Mouse (Mus musculus): Measurements from ENCODE around the gene Ptcd1. TPM values are rescaled to one million over a fixed set of nuclear protein-coding genes. Genes with fewer than 3 reads are reported as not detected.

Ptcd1 gene
- polyA plus RNA-seq, 1 experiment from 2014 or later, result 14.4 TPM

DNA sequence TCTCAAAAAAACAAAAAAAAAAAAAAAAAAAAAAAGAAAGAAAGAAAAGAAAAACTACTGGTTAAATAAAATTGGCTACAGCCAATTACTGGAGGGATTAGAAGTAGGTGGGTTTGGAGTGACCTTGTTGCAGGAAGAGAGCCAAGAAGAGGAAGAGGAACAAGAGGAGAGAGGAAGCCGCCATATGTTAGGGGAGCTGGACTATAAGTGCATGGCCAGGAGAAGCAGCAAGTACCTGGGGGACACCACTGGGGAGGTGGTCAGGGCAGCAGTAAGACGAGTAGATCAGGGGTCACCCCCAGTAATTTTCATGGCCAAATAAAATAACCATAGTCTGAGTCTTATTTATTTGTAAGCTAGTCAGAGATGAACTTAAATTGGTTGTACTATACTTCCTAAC, 18.3 kb upstream of the Ptcd1 start:
- ATAC-seq (ENCODE audit: low FRiP score, low TSS enrichment), result no peak
- no peak overlapping the region for H3K9ac ChIP-seq (ENCODE audit: low read depth, low read length)
- H3K27ac ChIP-seq (ENCODE audit: low read depth, low read length), result no peak overlapping the region
- H3K4me2 ChIP-seq (replicated peaks; ENCODE audit: low read depth, low read length), result no peak overlapping the region
- 83% methylated on average over 2 of the region's 2 CpGs for WGBS
- H3K36me3 ChIP-seq (ENCODE audit: control insufficient read depth, insufficient read depth, low read length), result peaks cover 68% of the 10 kb centered on the region
- no peaks in the 10 kb centered on the region for H3K27me3 ChIP-seq (ENCODE audit: control insufficient read depth, insufficient read depth, low read length)
- H3K4me3 ChIP-seq (ENCODE audit: low read length), result no peak overlapping the region
- H3K9me3 ChIP-seq (ENCODE audit: control insufficient read depth, low read length), result no peaks in the 10 kb centered on the region
- H3K4me1 ChIP-seq (ENCODE audit: control insufficient read depth, insufficient read depth, low read length), result peaks cover 3% of the 10 kb centered on the region; the same call in 1 of the 2 replicates

DNA sequence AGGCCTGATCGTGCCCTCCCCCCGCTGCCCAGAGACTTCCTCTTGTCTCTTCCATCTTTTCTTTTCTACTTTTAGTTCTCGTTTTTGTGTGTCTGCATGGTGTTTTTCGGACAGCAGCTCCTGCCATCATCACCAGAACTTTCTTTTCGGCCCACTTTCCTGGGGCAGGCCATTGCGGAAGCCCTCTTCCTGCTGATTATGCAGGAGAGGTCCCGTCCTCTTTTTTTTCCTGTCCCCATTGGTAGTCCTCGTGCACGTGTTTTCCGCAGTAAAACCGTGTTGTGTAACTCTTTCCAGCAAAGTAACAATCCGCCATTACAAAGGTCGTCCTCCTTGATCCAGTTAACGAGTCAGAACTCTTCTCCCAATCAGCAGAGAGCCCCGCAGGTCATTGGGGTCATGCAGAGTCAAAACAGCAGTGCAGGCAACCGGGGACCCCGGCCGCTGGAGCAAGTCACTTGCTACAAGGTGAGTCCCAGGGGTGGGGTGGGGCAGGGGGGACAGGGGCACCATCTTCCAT, 11.6 kb upstream of the Ptcd1 start:
- no peaks in the 10 kb centered on the region for H3K27me3 ChIP-seq (ENCODE audit: control insufficient read depth, insufficient read depth, low read length)
- peaks cover 99% of the 10 kb centered on the region for H3K36me3 ChIP-seq (ENCODE audit: control insufficient read depth, insufficient read depth, low read length)
- H3K9ac ChIP-seq (ENCODE audit: low read depth, low read length), result no peak overlapping the region
- H3K9me3 ChIP-seq (ENCODE audit: control insufficient read depth, low read length), result no peaks in the 10 kb centered on the region
- no peak for ATAC-seq (ENCODE audit: low FRiP score, low TSS enrichment)
- no peaks in the 10 kb centered on the region for H3K4me1 ChIP-seq (ENCODE audit: control insufficient read depth, insufficient read depth, low read length)
- no peak overlapping the region for H3K4me2 ChIP-seq (replicated peaks; ENCODE audit: low read depth, low read length)
- 80% methylated on average over 18 of the region's 18 CpGs for WGBS
- H3K4me3 ChIP-seq (ENCODE audit: low read length), result no peak overlapping the region
- H3K27ac ChIP-seq (ENCODE audit: low read depth, low read length), result no peak overlapping the region

DNA sequence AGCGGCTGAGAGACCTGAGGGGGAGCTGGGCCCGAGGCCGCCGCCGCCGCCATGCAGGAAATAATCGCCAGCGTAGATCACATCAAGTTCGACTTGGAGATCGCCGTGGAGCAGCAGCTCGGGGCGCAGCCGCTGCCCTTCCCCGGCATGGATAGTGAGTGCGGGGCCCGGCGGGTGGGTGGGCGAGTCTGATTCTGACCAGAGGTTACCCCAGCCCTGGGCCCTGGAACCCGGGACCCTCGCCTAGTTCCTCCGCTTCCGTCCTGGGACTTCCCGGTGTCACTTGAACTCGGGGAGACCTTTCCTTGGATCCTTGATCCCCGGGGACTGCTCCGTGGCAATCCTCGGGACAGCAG, 376 bp upstream of the Ptcd1 start:
- Histone ChIP-seq H3K27ac (ENCODE audit: low read depth, low read length) (peak overlapping the region; percentile 30; the same call in 1 of the 2 replicates), H3K36me3 (ENCODE audit: control insufficient read depth, insufficient read depth, low read length) (peaks cover 33% of the 10 kb centered on the region), H3K9me3 (ENCODE audit: control insufficient read depth, low read length) (no peaks in the 10 kb centered on the region), H3K4me3 (ENCODE audit: low read length) (peak overlapping the region; percentile 68), H3K27me3 (ENCODE audit: control insufficient read depth, insufficient read depth, low read length) (no peaks in the 10 kb centered on the region), H3K9ac (ENCODE audit: low read depth, low read length) (peak overlapping the region; percentile 86), H3K4me2 (replicated peaks; ENCODE audit: low read depth, low read length) (peak overlapping the region; percentile 78), H3K4me1 (ENCODE audit: control insufficient read depth, insufficient read depth, low read length) (peaks cover 15% of the 10 kb centered on the region; the same call in 1 of the 2 replicates)
- under 1% methylated on average over 24 of the region's 28 CpGs for WGBS
- peak; percentile 50; the same call in 1 of the 2 replicates for ATAC-seq (ENCODE audit: low FRiP score, low TSS enrichment)

DNA sequence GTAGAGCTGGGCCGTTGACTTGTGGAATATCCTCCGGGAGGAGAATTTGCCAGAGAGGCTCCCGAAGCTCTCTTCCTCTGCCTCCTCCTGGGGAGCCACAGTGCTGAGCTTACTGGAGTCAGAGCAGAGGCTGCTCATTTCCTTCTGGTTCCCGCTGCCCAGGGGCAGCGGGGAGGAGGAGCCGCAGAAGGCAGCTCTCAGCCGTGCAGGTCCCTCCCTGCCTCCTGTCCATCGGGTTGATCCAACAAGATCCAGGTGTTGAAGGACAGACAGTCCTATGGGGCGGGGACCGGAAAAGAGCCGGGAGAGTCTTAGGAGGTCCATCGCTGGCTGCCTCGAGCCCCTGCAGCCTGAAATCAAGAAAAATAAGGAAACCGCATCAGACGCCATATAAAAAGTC, 1.7 kb downstream of the Ptcd1 start:
- Histone ChIP-seq H3K9me3 (ENCODE audit: control insufficient read depth, low read length) (no peaks in the 10 kb centered on the region), H3K36me3 (ENCODE audit: control insufficient read depth, insufficient read depth, low read length) (peaks cover 28% of the 10 kb centered on the region), H3K4me1 (ENCODE audit: control insufficient read depth, insufficient read depth, low read length) (peaks cover 15% of the 10 kb centered on the region; the same call in 1 of the 2 replicates), H3K27me3 (ENCODE audit: control insufficient read depth, insufficient read depth, low read length) (no peaks in the 10 kb centered on the region), H3K27ac (ENCODE audit: low read depth, low read length) (no peak overlapping the region), H3K9ac (ENCODE audit: low read depth, low read length) (no peak overlapping the region), H3K4me2 (replicated peaks; ENCODE audit: low read depth, low read length) (no peak overlapping the region; the same call in 1 of the 2 replicates), H3K4me3 (ENCODE audit: low read length) (no peak overlapping the region)
- ATAC-seq (ENCODE audit: low FRiP score, low TSS enrichment), result no peak
- WGBS, result 86% methylated on average over 15 of the region's 15 CpGs

DNA sequence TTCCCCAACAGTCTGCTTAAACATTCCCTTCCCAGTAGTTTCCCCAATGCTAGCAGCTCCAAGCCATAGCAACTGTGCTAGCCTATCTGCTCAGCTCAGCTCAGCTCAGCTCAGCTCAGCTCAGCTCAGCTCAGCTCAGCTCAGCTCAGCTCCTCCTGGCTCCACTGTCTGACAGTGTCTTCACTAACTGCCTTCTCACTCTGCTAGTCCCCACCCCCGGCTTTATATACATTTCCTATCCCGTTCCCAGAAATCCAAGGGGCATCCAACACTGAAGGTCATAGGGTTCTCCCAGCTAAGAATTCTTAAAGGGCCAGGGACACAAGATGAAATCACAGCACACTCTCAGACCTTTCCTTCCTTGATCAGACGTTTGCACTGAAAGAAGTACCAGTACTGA, 2.2 kb downstream of the Ptcd1 start:
- H3K27ac ChIP-seq (ENCODE audit: low read depth, low read length), result no peak overlapping the region
- peaks cover 30% of the 10 kb centered on the region for H3K36me3 ChIP-seq (ENCODE audit: control insufficient read depth, insufficient read depth, low read length)
- H3K9ac ChIP-seq (ENCODE audit: low read depth, low read length), result no peak overlapping the region
- H3K4me3 ChIP-seq (ENCODE audit: low read length), result no peak overlapping the region
- H3K4me1 ChIP-seq (ENCODE audit: control insufficient read depth, insufficient read depth, low read length), result peaks cover 15% of the 10 kb centered on the region; the same call in 1 of the 2 replicates
- no peak for ATAC-seq (ENCODE audit: low FRiP score, low TSS enrichment)
- 58% methylated on average over 3 of the region's 3 CpGs for WGBS
- H3K4me2 ChIP-seq (replicated peaks; ENCODE audit: low read depth, low read length), result no peak overlapping the region
- no peaks in the 10 kb centered on the region for H3K9me3 ChIP-seq (ENCODE audit: control insufficient read depth, low read length)
- no peaks in the 10 kb centered on the region for H3K27me3 ChIP-seq (ENCODE audit: control insufficient read depth, insufficient read depth, low read length)

DNA sequence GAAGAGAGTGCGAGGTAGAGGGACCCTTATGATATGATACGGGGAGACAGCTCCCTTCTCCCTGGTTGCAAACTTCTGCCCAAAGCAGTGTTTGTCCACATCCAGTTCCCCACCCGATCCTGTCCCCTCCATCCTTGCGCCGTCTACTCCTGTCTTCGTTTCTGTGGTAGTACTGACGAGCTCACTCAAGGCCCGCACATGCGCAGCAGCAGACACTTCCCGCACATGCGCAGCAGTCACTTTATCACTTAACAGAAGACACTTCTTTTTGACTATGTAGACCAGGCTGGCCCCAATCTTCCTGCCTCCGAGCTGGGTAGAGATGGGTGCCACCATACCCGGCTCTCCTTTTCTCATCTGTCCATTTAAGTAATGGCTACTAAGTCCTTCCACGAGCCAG, 5.5 kb downstream of the Ptcd1 start:
- H3K4me3 ChIP-seq (ENCODE audit: low read length), result no peak overlapping the region
- ATAC-seq (ENCODE audit: low FRiP score, low TSS enrichment), result no peak
- H3K27ac ChIP-seq (ENCODE audit: low read depth, low read length), result no peak overlapping the region
- H3K4me2 ChIP-seq (replicated peaks; ENCODE audit: low read depth, low read length), result no peak overlapping the region
- no peaks in the 10 kb centered on the region for H3K9me3 ChIP-seq (ENCODE audit: control insufficient read depth, low read length)
- no peak overlapping the region for H3K9ac ChIP-seq (ENCODE audit: low read depth, low read length)
- H3K36me3 ChIP-seq (ENCODE audit: control insufficient read depth, insufficient read depth, low read length), result peaks cover 53% of the 10 kb centered on the region
- peaks cover 6% of the 10 kb centered on the region; the same call in 1 of the 2 replicates for H3K4me1 ChIP-seq (ENCODE audit: control insufficient read depth, insufficient read depth, low read length)
- no peaks in the 10 kb centered on the region for H3K27me3 ChIP-seq (ENCODE audit: control insufficient read depth, insufficient read depth, low read length)
- WGBS, result 90% methylated on average over 14 of the region's 14 CpGs

DNA sequence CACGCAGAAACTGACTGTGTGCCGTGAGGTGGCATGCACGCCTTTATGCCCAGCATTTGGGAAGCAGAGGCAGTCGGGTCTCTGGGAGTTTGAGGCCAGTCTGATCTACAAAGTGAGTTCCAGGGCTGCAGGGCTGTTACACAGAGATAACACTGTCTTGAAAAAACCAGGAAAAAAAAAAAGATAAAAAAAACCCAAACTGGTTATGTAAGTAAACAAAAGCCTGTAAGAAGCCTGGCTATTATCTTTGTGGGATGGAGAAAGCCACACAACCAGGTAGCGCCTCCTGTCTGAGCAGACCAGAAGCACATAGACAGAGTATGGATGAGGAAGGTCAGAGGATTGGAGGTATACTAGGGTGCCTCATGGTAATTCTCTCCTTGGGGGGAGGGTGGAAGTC, 14.2 kb downstream of the Ptcd1 start:
- Histone ChIP-seq H3K9me3 (ENCODE audit: control insufficient read depth, low read length) (no peaks in the 10 kb centered on the region), H3K36me3 (ENCODE audit: control insufficient read depth, insufficient read depth, low read length) (peaks cover 79% of the 10 kb centered on the region), H3K4me3 (ENCODE audit: low read length) (no peak overlapping the region), H3K4me2 (replicated peaks; ENCODE audit: low read depth, low read length) (no peak overlapping the region), H3K27me3 (ENCODE audit: control insufficient read depth, insufficient read depth, low read length) (no peaks in the 10 kb centered on the region), H3K27ac (ENCODE audit: low read depth, low read length) (no peak overlapping the region), H3K4me1 (ENCODE audit: control insufficient read depth, insufficient read depth, low read length) (no peaks in the 10 kb centered on the region), H3K9ac (ENCODE audit: low read depth, low read length) (no peak overlapping the region)
- WGBS, result 95% methylated on average over 5 of the region's 5 CpGs
- ATAC-seq (ENCODE audit: low FRiP score, low TSS enrichment), result no peak

DNA sequence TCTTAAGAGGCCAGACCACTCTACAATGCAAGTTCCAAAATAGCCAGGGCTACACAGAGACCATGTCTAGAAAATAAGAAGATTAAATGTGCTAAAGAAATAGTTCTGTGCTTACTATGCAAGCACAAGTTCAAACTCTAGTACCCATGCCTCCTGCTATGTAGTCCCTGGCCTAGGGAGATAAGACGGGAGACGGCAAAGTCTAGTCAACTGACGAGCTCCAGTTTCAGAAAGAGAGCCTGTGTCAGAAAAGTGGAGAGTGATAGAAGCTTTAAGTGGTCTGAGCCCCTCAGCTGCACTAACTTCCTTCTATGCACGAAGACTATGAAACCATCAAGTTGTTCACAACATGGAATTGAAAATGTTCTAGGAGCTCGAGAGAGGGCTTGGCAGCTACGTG, 17.6 kb downstream of the Ptcd1 start:
- no peaks in the 10 kb centered on the region for H3K4me1 ChIP-seq (ENCODE audit: control insufficient read depth, insufficient read depth, low read length)
- no peaks in the 10 kb centered on the region for H3K9me3 ChIP-seq (ENCODE audit: control insufficient read depth, low read length)
- H3K9ac ChIP-seq (ENCODE audit: low read depth, low read length), result no peak overlapping the region
- ATAC-seq (ENCODE audit: low FRiP score, low TSS enrichment), result no peak
- H3K27ac ChIP-seq (ENCODE audit: low read depth, low read length), result no peak overlapping the region
- no peaks in the 10 kb centered on the region for H3K27me3 ChIP-seq (ENCODE audit: control insufficient read depth, insufficient read depth, low read length)
- WGBS, result 90% methylated on average over 6 of the region's 6 CpGs
- H3K4me2 ChIP-seq (replicated peaks; ENCODE audit: low read depth, low read length), result no peak overlapping the region
- no peak overlapping the region for H3K4me3 ChIP-seq (ENCODE audit: low read length)
- peaks cover 90% of the 10 kb centered on the region for H3K36me3 ChIP-seq (ENCODE audit: control insufficient read depth, insufficient read depth, low read length)

DNA sequence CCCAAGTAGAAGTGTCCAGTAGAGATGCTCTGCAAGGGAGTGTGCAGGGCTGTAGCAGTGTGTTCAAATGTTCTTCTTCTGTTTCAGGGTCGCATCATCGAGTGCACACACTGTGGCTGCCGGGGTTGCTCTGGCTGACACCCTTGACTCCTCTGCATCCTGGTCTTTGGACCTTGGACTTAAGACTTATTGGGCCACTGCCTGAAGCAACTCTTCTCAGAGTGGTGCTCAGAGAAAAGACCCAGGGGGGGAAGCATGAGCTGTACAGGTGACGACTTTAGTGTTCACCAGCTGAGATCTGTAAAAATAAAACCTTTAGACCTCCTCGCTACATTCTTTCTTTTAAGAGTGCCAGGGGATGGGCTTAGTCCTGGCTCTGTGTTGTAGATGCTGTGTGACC, 19.2 kb downstream of the Ptcd1 start:
- H3K4me2 ChIP-seq (replicated peaks; ENCODE audit: low read depth, low read length), result no peak overlapping the region
- no peak overlapping the region for H3K9ac ChIP-seq (ENCODE audit: low read depth, low read length)
- no peak overlapping the region for H3K4me3 ChIP-seq (ENCODE audit: low read length)
- no peak overlapping the region for H3K27ac ChIP-seq (ENCODE audit: low read depth, low read length)
- no peaks in the 10 kb centered on the region for H3K4me1 ChIP-seq (ENCODE audit: control insufficient read depth, insufficient read depth, low read length)
- peaks cover 98% of the 10 kb centered on the region for H3K36me3 ChIP-seq (ENCODE audit: control insufficient read depth, insufficient read depth, low read length)
- no peaks in the 10 kb centered on the region for H3K9me3 ChIP-seq (ENCODE audit: control insufficient read depth, low read length)
- ATAC-seq (ENCODE audit: low FRiP score, low TSS enrichment), result no peak
- WGBS, result 94% methylated on average over 5 of the region's 5 CpGs
- no peaks in the 10 kb centered on the region for H3K27me3 ChIP-seq (ENCODE audit: control insufficient read depth, insufficient read depth, low read length)

Data from kidney, embryonic 14.5 days (tissue).